Mouse (Mus musculus) 416B (cell line): Measurements from ENCODE around the gene Grk6.

Experiments
- DNase-seq: peaks from one replicate; pipeline ENCODE4 v3.0.0; 2011; ENCODE audit warnings: low read depth

Grk6 gene

GRCm38 (mm10) chr13:55464027-55464884 lies 19.4 kb downstream of the Grk6 start, which contains the start of gene Prr7:
Prr7 (plus strand) TSS chr13:55464267.
- no peak for DNase-seq

GRCm38 (mm10) chr13:55465184-55465583 lies 20.3 kb downstream of the Grk6 start:
- DNase-seq = peak; percentile 78

- no peak for DNase-seq
Observed at GRCm38 (mm10) chr13:55465830-55466440, 21.1 kb downstream of the Grk6 start.

- peak; percentile 72 for DNase-seq
Observed at GRCm38 (mm10) chr13:55468851-55469560, 24.1 kb downstream of the Grk6 start.

- no peak for DNase-seq
Observed at GRCm38 (mm10) chr13:55470372-55470771, 25.5 kb downstream of the Grk6 start.

- DNase-seq = peak; percentile 82
Observed at GRCm38 (mm10) chr13:55471156-55471818, 26.4 kb downstream of the Grk6 start.

GRCm38 (mm10) chr13:55471819-55472131 lies 26.9 kb downstream of the Grk6 start:
- peak; percentile 26 for DNase-seq

GRCm38 (mm10) chr13:55472132-55473022 lies 27.5 kb downstream of the Grk6 start:
- DNase-seq = peak; percentile 43

GRCm38 (mm10) chr13:55473076-55473831 lies 28.4 kb downstream of the Grk6 start:
- peak; percentile 61 for DNase-seq

- DNase-seq = no peak
Observed at GRCm38 (mm10) chr13:55473961-55474360, 29.1 kb downstream of the Grk6 start.

GRCm38 (mm10) chr13:55474621-55475069 lies 29.8 kb downstream of the Grk6 start:
- peak; percentile 31 for DNase-seq

- DNase-seq = no peak
Observed at GRCm38 (mm10) chr13:55475750-55476149, 30.9 kb downstream of the Grk6 start.

- no peak for DNase-seq
Observed at GRCm38 (mm10) chr13:55476256-55476655, 31.4 kb downstream of the Grk6 start.

GRCm38 (mm10) chr13:55477492-55477891 lies 32.6 kb downstream of the Grk6 start:
- no peak for DNase-seq

GRCm38 (mm10) chr13:55478036-55478435 lies 33.2 kb downstream of the Grk6 start:
- peak; percentile 70 for DNase-seq

GRCm38 (mm10) chr13:55479008-55479407 lies 34.1 kb downstream of the Grk6 start:
- peak; percentile 71 for DNase-seq

- no peak for DNase-seq
Observed at GRCm38 (mm10) chr13:55479929-55480328, 35.1 kb downstream of the Grk6 start.

- no peak for DNase-seq
Observed at GRCm38 (mm10) chr13:55482542-55482941, 37.7 kb downstream of the Grk6 start.

GRCm38 (mm10) chr13:55483071-55483470 lies 38.2 kb downstream of the Grk6 start:
- DNase-seq = no peak

GRCm38 (mm10) chr13:55483593-55483992 lies 38.7 kb downstream of the Grk6 start:
- no peak for DNase-seq
